Mouse (Mus musculus): ENCODE data around the gene Wdr12.

Gene Wdr12

GRCm38 (mm10) chr1:60044595-60044994 is 53.9 kb downstream of the Wdr12 start:
- Histone ChIP-seq H3K27me3 (ENCODE audit: control insufficient read depth, insufficient read depth, low read length, poor library complexity, severe bottlenecking) (no peaks in the 10 kb centered on the region; the same call in 1 of the 2 replicates), H3K36me3 (ENCODE audit: control insufficient read depth, insufficient read depth, low read length, poor library complexity, severe bottlenecking) (no peaks in the 10 kb centered on the region)
- no peak for DNase-seq (ENCODE audit: low read depth, low spot score)

GRCm38 (mm10) chr1:60042796-60043469 is 55.5 kb downstream of the Wdr12 start, which contains the start of gene Ica1l:
TSS of gene Ica1l (minus strand) at chr1:60043184.
- H3K36me3 ChIP-seq (ENCODE audit: control insufficient read depth, insufficient read depth, low read length, poor library complexity, severe bottlenecking): no peaks in the 10 kb centered on the region
- H3K27me3 ChIP-seq (ENCODE audit: control insufficient read depth, insufficient read depth, low read length, poor library complexity, severe bottlenecking): no peaks in the 10 kb centered on the region; the same call in 1 of the 2 replicates
- DNase-seq (ENCODE audit: low read depth, low spot score): peak; percentile 15

- no peaks in the 10 kb centered on the region for H3K36me3 ChIP-seq (ENCODE audit: control insufficient read depth, insufficient read depth, low read length, poor library complexity, severe bottlenecking)
- DNase-seq (ENCODE audit: low read depth, low spot score): no peak
- H3K27me3 ChIP-seq (ENCODE audit: control insufficient read depth, insufficient read depth, low read length, poor library complexity, severe bottlenecking): no peaks in the 10 kb centered on the region; the same call in 1 of the 2 replicates
These were observed 56.0 kb downstream of the Wdr12 start for GRCm38 (mm10) chr1:60042398-60042795.

DNA sequence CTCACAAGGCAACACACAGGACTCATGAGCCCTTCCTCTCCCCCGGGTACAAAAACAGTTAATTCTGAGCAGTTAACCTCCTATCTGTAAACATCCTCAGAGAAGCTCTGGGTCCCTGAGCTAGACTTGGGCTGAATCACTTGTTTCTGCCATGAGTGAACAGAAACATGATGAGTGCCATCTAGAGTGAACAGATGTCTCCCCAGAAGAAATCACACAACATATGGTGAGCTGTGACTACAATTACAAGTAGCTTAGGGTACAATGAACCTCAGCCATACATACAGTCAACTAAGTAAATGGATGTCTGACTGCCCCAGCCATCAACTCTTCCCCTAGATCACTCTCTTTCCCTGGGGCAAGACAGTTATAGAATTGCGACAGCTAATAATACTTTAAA is 63.4 kb downstream of the Wdr12 start:
- no peaks in the 10 kb centered on the region for H3K36me3 ChIP-seq (ENCODE audit: control insufficient read depth, insufficient read depth, low read length, poor library complexity, severe bottlenecking)
- DNase-seq (ENCODE audit: low read depth, low spot score): no peak
- H3K27me3 ChIP-seq (ENCODE audit: control insufficient read depth, insufficient read depth, low read length, poor library complexity, severe bottlenecking): no peaks in the 10 kb centered on the region
